Mouse (Mus musculus): ENCODE data around the gene Apol9a.
A peak's percentile ranks its signal among the peaks of the same experiment; 100 is the strongest.

Apol9a gene

DNA sequence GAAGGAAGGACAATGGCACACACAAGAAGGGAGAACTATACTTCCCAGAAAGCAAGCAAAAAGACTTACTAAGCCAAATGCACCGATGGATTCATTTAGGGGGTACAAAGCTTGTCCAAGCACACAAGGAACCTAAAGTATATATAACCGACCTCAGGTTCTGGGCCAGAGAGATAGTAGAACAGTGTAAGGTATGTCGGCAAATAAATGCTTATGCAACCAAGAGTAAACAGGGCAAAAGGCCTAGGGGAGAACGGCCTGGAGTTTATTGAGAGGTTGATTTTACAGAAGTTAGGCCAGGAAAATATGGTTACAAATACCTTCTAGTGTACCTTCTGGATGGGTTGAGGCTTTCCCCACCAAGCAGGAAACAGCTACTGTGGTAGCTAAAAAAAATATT lies 33.5 kb downstream of the Apol9a start:
- H3K4me3 ChIP-seq (replicated peaks; ENCODE audit: low read length): no peak overlapping the region
- no peaks in the 10 kb centered on the region for H3K4me1 ChIP-seq (replicated peaks; ENCODE audit: low read depth, low read length)
- H3K36me3 ChIP-seq (ENCODE audit: insufficient read depth, low read length): no peaks in the 10 kb centered on the region
- TF ChIP-seq POU5F1 (IDR thresholded peaks at IDR 0.05; ENCODE audit: borderline replicate concordance, low read length) (no peak), NANOG (IDR thresholded peaks at IDR 0.05; ENCODE audit: borderline replicate concordance, low read length) (no peak), CTCF (conservative IDR thresholded peaks at IDR 0.05; ENCODE audit: low read length) (no peak)
- peaks cover 17% of the 10 kb centered on the region for H3K9me3 ChIP-seq (ENCODE audit: low read length)
- peaks cover 46% of the 10 kb centered on the region for H3K27me3 ChIP-seq (ENCODE audit: insufficient read depth, low read length)

DNA sequence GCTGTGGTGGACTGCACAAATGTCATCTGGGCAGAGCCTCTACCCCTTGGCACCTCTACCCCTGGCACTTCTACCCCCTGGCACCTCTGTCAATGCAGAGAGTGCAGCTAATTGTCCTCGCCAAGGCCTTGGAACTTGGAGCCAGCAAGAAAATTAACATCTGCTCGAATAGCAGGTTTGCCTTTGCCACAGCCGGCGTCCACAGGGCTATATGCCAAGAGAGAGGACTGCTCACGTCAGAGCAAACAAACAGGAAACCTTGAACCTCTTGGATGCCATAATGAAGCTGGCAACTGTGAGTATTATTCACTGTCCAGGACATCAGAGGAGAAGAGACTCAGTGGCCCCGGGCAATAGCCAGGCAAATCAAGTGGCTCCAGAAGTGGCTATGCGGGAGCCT lies 34.0 kb downstream of the Apol9a start:
- H3K4me3 ChIP-seq (replicated peaks; ENCODE audit: low read length): no peak overlapping the region
- no peak for TF ChIP-seq CTCF (conservative IDR thresholded peaks at IDR 0.05; ENCODE audit: low read length)
- no peak for TF ChIP-seq NANOG (IDR thresholded peaks at IDR 0.05; ENCODE audit: borderline replicate concordance, low read length)
- TF ChIP-seq POU5F1 (IDR thresholded peaks at IDR 0.05; ENCODE audit: borderline replicate concordance, low read length): no peak

DNA sequence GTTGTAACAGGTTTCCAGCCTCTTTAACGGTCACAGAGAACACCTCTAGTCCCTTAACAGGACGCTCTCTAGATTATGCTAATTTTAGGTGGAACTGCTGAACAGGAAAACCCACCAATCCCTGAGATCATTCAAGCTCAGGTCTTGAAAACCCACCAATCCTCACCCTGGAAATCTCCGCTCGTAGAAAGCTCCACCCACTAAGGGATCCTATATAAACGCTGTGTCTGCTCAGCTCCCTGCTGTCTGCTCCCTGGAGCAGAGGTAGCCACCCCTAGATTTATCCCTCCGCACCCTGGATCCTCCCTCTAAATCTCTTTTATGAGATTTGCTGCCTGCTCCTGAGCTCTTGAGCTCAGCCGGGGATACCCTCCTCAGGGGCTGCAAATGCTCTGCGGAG lies 40.3 kb downstream of the Apol9a start:
- Histone ChIP-seq H3K4me3 (replicated peaks; ENCODE audit: low read length) (no peak overlapping the region), H3K36me3 (ENCODE audit: insufficient read depth, low read length) (no peaks in the 10 kb centered on the region), H3K27me3 (ENCODE audit: insufficient read depth, low read length) (peaks cover 24% of the 10 kb centered on the region), H3K4me1 (replicated peaks; ENCODE audit: low read depth, low read length) (peaks cover 43% of the 10 kb centered on the region), H3K9me3 (ENCODE audit: low read length) (peaks cover 13% of the 10 kb centered on the region)
- no peak for TF ChIP-seq CTCF (conservative IDR thresholded peaks at IDR 0.05; ENCODE audit: low read length)

More for the DNA sequence above, 34.0 kb downstream of the Apol9a start:
- Histone ChIP-seq H3K27me3 (ENCODE audit: insufficient read depth, low read length) (peaks cover 42% of the 10 kb centered on the region), H3K36me3 (ENCODE audit: insufficient read depth, low read length) (no peaks in the 10 kb centered on the region), H3K4me1 (replicated peaks; ENCODE audit: low read depth, low read length) (no peaks in the 10 kb centered on the region), H3K9me3 (ENCODE audit: low read length) (peaks cover 20% of the 10 kb centered on the region)

DNA sequence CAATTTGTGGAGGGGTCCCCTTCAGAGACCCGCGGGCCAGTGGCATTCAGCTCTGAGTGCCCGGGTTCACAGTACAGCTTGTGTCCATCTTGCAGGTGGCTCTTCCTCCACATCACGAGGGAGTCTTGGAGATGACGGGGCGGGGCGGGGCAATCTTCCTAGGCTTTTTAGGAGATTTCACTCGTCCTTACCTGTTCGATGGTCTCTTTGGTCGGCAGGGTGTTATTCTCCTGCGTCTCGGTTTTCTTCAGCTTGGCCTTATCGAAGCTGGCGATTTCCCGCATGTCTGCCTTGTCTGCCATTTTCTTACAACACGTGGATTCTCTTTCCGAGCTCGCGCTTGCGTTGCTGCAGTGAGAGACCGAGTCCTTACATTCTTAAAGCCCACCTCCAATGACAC lies 41.0 kb downstream of the Apol9a start:
- Histone ChIP-seq H3K4me3 (replicated peaks; ENCODE audit: low read length) (no peak overlapping the region), H3K36me3 (ENCODE audit: insufficient read depth, low read length) (no peaks in the 10 kb centered on the region), H3K9me3 (ENCODE audit: low read length) (peaks cover 13% of the 10 kb centered on the region), H3K27me3 (ENCODE audit: insufficient read depth, low read length) (peaks cover 19% of the 10 kb centered on the region), H3K4me1 (replicated peaks; ENCODE audit: low read depth, low read length) (peaks cover 49% of the 10 kb centered on the region)
- TF ChIP-seq POU5F1 (IDR thresholded peaks at IDR 0.05; ENCODE audit: borderline replicate concordance, low read length) (no peak), NANOG (IDR thresholded peaks at IDR 0.05; ENCODE audit: borderline replicate concordance, low read length) (no peak), CTCF (conservative IDR thresholded peaks at IDR 0.05; ENCODE audit: low read length) (no peak)

DNA sequence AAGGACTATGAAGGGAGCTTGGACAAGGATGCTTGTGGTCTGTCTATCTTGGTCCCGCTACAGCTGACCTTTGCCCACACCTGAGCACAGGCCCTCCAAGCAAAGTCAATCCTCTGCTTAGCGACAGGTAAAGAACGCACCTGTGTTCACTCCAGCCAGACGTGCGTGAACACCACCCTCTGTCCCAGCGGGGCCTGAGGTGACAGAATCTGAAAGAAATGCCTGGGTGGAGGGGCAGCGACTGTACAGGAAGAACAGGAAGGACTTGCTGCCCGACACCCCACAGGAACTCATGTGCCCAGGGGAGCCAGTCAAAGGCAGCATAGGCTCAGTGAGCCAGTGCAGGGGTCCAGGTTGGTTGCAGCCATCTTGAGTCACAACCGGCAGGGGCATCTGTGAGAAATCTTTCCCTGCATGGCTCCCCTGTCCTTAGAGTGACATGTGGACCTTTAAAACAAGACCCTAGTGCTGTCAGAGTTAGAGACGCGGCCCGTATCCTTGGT lies 42.1 kb downstream of the Apol9a start:
- Histone ChIP-seq H3K36me3 (ENCODE audit: insufficient read depth, low read length) (0 out of 2 replicates have a peak, but pooled peaks cover 2% of the 10 kb centered on the region), H3K9me3 (ENCODE audit: low read length) (peaks cover 13% of the 10 kb centered on the region)
- no peak for TF ChIP-seq POU5F1 (IDR thresholded peaks at IDR 0.05; ENCODE audit: borderline replicate concordance, low read length)
- TF ChIP-seq CTCF (conservative IDR thresholded peaks at IDR 0.05; ENCODE audit: low read length): no peak
- no peak for TF ChIP-seq NANOG (IDR thresholded peaks at IDR 0.05; ENCODE audit: borderline replicate concordance, low read length)

DNA sequence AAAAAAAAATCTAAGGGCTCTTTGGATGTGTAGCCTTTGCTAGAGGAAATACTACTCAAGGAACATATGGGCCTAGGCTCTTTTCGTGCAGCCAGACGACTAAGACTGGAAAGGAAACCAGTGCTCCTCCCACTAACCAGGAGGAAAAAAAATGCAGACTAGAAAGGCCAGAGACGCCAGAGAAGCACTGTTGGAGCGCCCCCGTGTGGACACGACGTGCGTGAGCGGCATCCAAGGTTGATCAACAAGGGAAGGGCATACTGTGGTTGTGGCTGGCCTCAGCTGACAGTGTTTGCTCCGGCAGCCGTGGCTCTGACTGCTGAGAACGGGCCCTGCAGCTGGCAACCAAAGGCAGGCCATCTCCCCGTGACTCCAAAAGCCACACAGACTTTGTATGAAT lies 42.8 kb downstream of the Apol9a start:
- Histone ChIP-seq H3K4me3 (replicated peaks; ENCODE audit: low read length) (peak overlapping the region; percentile 50), H3K27me3 (ENCODE audit: insufficient read depth, low read length) (peaks cover 4% of the 10 kb centered on the region; the same call in 1 of the 2 replicates), H3K4me1 (replicated peaks; ENCODE audit: low read depth, low read length) (peaks cover 68% of the 10 kb centered on the region), H3K36me3 (ENCODE audit: insufficient read depth, low read length) (0 out of 2 replicates have a peak, but pooled peaks cover 3% of the 10 kb centered on the region), H3K9me3 (ENCODE audit: low read length) (peaks cover 13% of the 10 kb centered on the region)
- TF ChIP-seq CTCF (conservative IDR thresholded peaks at IDR 0.05; ENCODE audit: low read length): peak; percentile 91
- TF ChIP-seq NANOG (IDR thresholded peaks at IDR 0.05; ENCODE audit: borderline replicate concordance, low read length): no peak
- no peak for TF ChIP-seq POU5F1 (IDR thresholded peaks at IDR 0.05; ENCODE audit: borderline replicate concordance, low read length)

More for the DNA sequence above, 42.1 kb downstream of the Apol9a start:
- Histone ChIP-seq H3K4me3 (replicated peaks; ENCODE audit: low read length) (peak overlapping the region; percentile 50), H3K4me1 (replicated peaks; ENCODE audit: low read depth, low read length) (peaks cover 60% of the 10 kb centered on the region), H3K27me3 (ENCODE audit: insufficient read depth, low read length) (peaks cover 11% of the 10 kb centered on the region)

DNA sequence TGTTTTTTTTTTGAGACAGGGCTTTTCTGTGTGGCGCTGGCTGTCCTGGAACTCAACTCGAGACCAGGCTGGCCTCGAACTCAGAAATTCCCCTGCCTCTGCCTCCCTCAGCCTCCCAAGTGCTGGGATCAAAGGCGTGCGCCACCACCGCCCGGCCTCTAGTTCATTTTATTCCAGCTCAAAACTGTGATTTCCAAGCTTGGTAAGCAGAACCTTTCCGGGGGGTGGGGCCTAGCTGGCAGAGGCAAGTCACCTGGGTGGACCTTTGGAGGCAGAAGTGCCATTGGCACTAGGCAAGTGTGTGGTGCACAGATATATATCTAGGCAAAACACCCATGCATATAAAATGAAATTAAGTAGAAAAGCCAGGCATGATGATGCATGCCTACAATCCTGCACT lies 43.4 kb downstream of the Apol9a start:
- Histone ChIP-seq H3K36me3 (ENCODE audit: insufficient read depth, low read length) (0 out of 2 replicates have a peak, but pooled peaks cover 3% of the 10 kb centered on the region), H3K9me3 (ENCODE audit: low read length) (peaks cover 13% of the 10 kb centered on the region), H3K4me1 (replicated peaks; ENCODE audit: low read depth, low read length) (peaks cover 73% of the 10 kb centered on the region), H3K27me3 (ENCODE audit: insufficient read depth, low read length) (no peaks in the 10 kb centered on the region), H3K4me3 (replicated peaks; ENCODE audit: low read length) (no peak overlapping the region; the same call in 1 of the 2 replicates)
- TF ChIP-seq CTCF (conservative IDR thresholded peaks at IDR 0.05; ENCODE audit: low read length): no peak
- TF ChIP-seq POU5F1 (IDR thresholded peaks at IDR 0.05; ENCODE audit: borderline replicate concordance, low read length): no peak
- TF ChIP-seq NANOG (IDR thresholded peaks at IDR 0.05; ENCODE audit: borderline replicate concordance, low read length): no peak

DNA sequence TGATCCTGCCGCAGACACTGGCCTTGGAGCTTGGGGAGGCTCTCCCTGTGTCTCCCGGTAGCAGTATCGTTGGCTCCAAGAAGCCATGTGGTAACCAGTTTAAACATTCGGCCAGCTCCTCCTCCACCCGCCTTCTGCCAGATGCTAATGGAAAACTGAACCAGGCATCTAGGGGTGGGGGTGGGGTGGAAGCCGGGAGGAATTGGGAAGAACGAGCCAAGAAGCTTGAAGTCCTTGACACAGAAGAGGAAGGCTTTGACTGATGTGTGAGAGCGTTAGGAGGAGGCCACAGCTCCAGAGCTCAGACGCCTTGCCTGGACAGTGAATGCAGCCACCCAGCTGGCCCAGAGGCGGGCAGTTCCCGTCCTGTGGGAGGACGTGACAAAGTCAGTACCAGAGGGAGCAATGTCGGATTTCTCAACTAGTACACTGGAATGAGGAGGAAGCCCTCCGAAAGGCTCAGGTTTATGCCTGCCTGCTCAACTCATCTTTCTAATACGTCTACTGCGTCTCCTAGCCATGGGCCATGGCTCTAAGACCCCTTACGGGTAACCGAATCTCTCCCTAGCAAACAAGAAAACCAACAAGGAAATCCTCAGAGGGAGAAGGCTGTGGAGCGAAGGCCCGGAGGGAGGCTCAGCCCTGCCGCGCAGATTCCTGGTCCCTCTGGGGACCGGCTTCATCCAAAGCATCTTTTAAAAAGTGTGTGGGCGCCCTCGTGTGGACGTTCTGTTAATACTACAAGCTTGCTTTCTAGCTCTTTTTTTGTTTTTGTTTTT lies 44.0 kb downstream of the Apol9a start:
- 0 out of 2 replicates have a peak, but pooled peaks cover 3% of the 10 kb centered on the region for H3K36me3 ChIP-seq (ENCODE audit: insufficient read depth, low read length)

More for the DNA sequence above, 44.0 kb downstream of the Apol9a start:
- Histone ChIP-seq H3K27me3 (ENCODE audit: insufficient read depth, low read length) (no peaks in the 10 kb centered on the region), H3K4me3 (replicated peaks; ENCODE audit: low read length) (peak overlapping the region; percentile 73), H3K4me1 (replicated peaks; ENCODE audit: low read depth, low read length) (peaks cover 79% of the 10 kb centered on the region), H3K9me3 (ENCODE audit: low read length) (peaks cover 10% of the 10 kb centered on the region)
- no peak for TF ChIP-seq POU5F1 (IDR thresholded peaks at IDR 0.05; ENCODE audit: borderline replicate concordance, low read length)
- no peak for TF ChIP-seq NANOG (IDR thresholded peaks at IDR 0.05; ENCODE audit: borderline replicate concordance, low read length)
- TF ChIP-seq CTCF (conservative IDR thresholded peaks at IDR 0.05; ENCODE audit: low read length): peak; percentile 40
